Mouse (Mus musculus): ENCODE data around the gene Nap1l4.

DNA sequence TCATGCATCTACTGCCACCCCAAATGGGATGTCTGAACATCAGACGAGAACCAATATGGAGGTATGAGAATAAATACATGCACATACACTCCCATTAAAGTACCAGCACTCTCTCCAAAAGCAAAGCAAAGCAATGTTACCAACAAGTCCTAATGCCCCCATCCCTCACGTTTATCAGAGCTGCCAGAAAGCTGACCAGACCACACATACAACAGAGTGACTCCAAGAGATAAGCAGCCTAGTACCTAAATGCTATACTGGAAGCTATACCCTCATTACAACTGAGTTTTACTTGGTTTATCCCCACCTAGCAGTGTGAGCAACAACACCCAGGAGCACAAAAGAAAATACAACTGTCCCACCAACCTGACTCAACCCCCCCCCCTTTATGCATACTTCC, 15.6 kb downstream of the Nap1l4 start:
- no peak for TF ChIP-seq CTCF (IDR thresholded peaks at IDR 0.05; ENCODE audit: control insufficient read depth, insufficient read depth, insufficient replicate concordance, low read depth, low read length)
- no peak for TF ChIP-seq POLR2A (IDR thresholded peaks at IDR 0.05; ENCODE audit: control insufficient read depth, low read depth, low read length)

Measured in testis, adult 2 months (tissue).